Mouse (Mus musculus) embryonic fibroblast, embryonic 13.5 days (primary cell): ENCODE measurements at regions not wholly inside any gene's neighbourhood (a gene's known extent, or its start where the extent isn't known, plus 50 kb on each side); places are given as distances from the start of the nearest gene placed in this dataset.
"Not testable (repeated sequence)": the region's sequence is repeated elsewhere in the genome, so short reads cannot be mapped to it uniquely, and the experiment has no call there.

Experiments
- H3K27ac ChIP-seq: 2 replicates; pipeline ENCODE4 v1.5.1; 2012; ENCODE audit warnings: low read length, control low read depth, inconsistent platforms; ENCODE audit not compliant: insufficient read depth
- H3K4me1 ChIP-seq: 2 replicates; pipeline ENCODE4 v1.6.1; 2011; ENCODE audit warnings: low read length; ENCODE audit not compliant: control insufficient read depth, insufficient read depth
- H3K4me3 ChIP-seq: 2 replicates; pipeline ENCODE4 v1.5.1; 2011; ENCODE audit warnings: mild to moderate bottlenecking, control low read depth, low read length; ENCODE audit not compliant: insufficient read depth
- CTCF ChIP-seq: IDR thresholded peaks from 2 replicates; pipeline ENCODE4 v1.5.1; 2011; ENCODE audit warnings: mild to moderate bottlenecking, control low read depth, low read length, moderate library complexity, borderline replicate concordance; ENCODE audit not compliant: insufficient read depth
- POLR2A ChIP-seq: IDR thresholded peaks from 2 replicates; pipeline ENCODE4 v1.6.1; 2011; ENCODE audit warnings: low read depth, mild to moderate bottlenecking, control low read depth, low read length, moderate library complexity

GRCm38 (mm10) chr11:114485429-114485828, 182.9 kb upstream of the Rpl38 start:
- H3K4me1 ChIP-seq, result no peaks in the 10 kb centered on the region
- no peak for TF ChIP-seq POLR2A
- TF ChIP-seq CTCF, result no peak

GRCm38 (mm10) chr11:114484668-114484953, 183.7 kb upstream of the Rpl38 start:
- TF ChIP-seq POLR2A (no peak), CTCF (no peak)
- Histone ChIP-seq H3K27ac (no peak overlapping the region), H3K4me1 (no peaks in the 10 kb centered on the region), H3K4me3 (no peak overlapping the region)

More at GRCm38 (mm10) chr11:114485429-114485828, 182.9 kb upstream of the Rpl38 start:
- Histone ChIP-seq H3K4me3 (no peak overlapping the region), H3K27ac (no peak overlapping the region)

GRCm38 (mm10) chr11:114483823-114484667, 184.3 kb upstream of the Rpl38 start:
- no peaks in the 10 kb centered on the region for H3K4me1 ChIP-seq
- no peak overlapping the region for H3K4me3 ChIP-seq
- TF ChIP-seq POLR2A (no peak), CTCF (no peak)
- H3K27ac ChIP-seq, result no peak overlapping the region

GRCm38 (mm10) chr11:114483350-114483749, 185.0 kb upstream of the Rpl38 start:
- H3K4me3 ChIP-seq, result not testable (repeated sequence)

GRCm38 (mm10) chr11:114482070-114482469, 186.3 kb upstream of the Rpl38 start:
- TF ChIP-seq POLR2A (no peak), CTCF (no peak)
- H3K4me3 ChIP-seq, result no peak overlapping the region

More at GRCm38 (mm10) chr11:114483350-114483749, 185.0 kb upstream of the Rpl38 start:
- H3K27ac ChIP-seq, H3K4me1 ChIP-seq: not testable (repeated sequence)

GRCm38 (mm10) chr11:114481037-114481436, 187.3 kb upstream of the Rpl38 start:
- H3K4me3 ChIP-seq, result no peak overlapping the region
- no peaks in the 10 kb centered on the region for H3K4me1 ChIP-seq
- TF ChIP-seq POLR2A (no peak), CTCF (no peak)
- H3K27ac ChIP-seq, result no peak overlapping the region

More at GRCm38 (mm10) chr11:114482070-114482469, 186.3 kb upstream of the Rpl38 start:
- no peak overlapping the region for H3K27ac ChIP-seq
- H3K4me1 ChIP-seq, result no peaks in the 10 kb centered on the region

- Histone ChIP-seq H3K27ac (no peak overlapping the region), H3K4me1 (no peaks in the 10 kb centered on the region), H3K4me3 (no peak overlapping the region)
- TF ChIP-seq POLR2A (no peak), CTCF (no peak)
These were observed 188.2 kb upstream of the Rpl38 start for GRCm38 (mm10) chr11:114480119-114480540.

GRCm38 (mm10) chr11:114478736-114479135, 189.6 kb upstream of the Rpl38 start:
- H3K4me3 ChIP-seq, result no peak overlapping the region
- H3K27ac ChIP-seq, result no peak overlapping the region
- TF ChIP-seq CTCF (no peak), POLR2A (no peak)
- no peaks in the 10 kb centered on the region for H3K4me1 ChIP-seq

GRCm38 (mm10) chr11:114477365-114477764, 191.0 kb upstream of the Rpl38 start:
- TF ChIP-seq POLR2A (no peak), CTCF (no peak)
- Histone ChIP-seq H3K4me1 (no peaks in the 10 kb centered on the region), H3K4me3 (no peak overlapping the region), H3K27ac (no peak overlapping the region)

GRCm38 (mm10) chr11:114472501-114473260, 195.6 kb upstream of the Rpl38 start:
- no peaks in the 10 kb centered on the region for H3K4me1 ChIP-seq
- H3K4me3 ChIP-seq, result no peak overlapping the region
- TF ChIP-seq CTCF, result no peak
- TF ChIP-seq POLR2A, result no peak
- no peak overlapping the region for H3K27ac ChIP-seq
